Mouse (Mus musculus): ENCODE measurements around the gene Pdxp. TPM values are rescaled to one million over a fixed set of nuclear protein-coding genes. Genes with fewer than 3 reads are reported as not detected.

Gene Pdxp
- polyA plus RNA-seq, 1 experiment from 2014 or later, result 4.1 TPM

GRCm38 (mm10) chr15:78919914-78920313 lies 6.2 kb downstream of the Pdxp start:
- Histone ChIP-seq H3K36me3 (ENCODE audit: control insufficient read depth, insufficient read depth, low read length) (no peaks in the 10 kb centered on the region), H3K4me2 (replicated peaks; ENCODE audit: low read depth) (no peak overlapping the region), H3K9me3 (ENCODE audit: control insufficient read depth, low read length) (no peaks in the 10 kb centered on the region), H3K27ac (replicated peaks) (no peak overlapping the region), H3K9ac (ENCODE audit: low read length) (no peak overlapping the region), H3K4me3 (ENCODE audit: low read depth, low read length) (no peak overlapping the region), H3K27me3 (ENCODE audit: control insufficient read depth, insufficient read depth, low read length) (no peaks in the 10 kb centered on the region), H3K4me1 (replicated peaks; ENCODE audit: control insufficient read depth, insufficient read depth) (0 out of 2 replicates have a peak, but pooled peaks cover 2% of the 10 kb centered on the region)
- no peak for DNase-seq (ENCODE audit: low spot score)
- WGBS, result 57% methylated on average over 12 of the region's 12 CpGs
- no peak for TF ChIP-seq CTCF (IDR thresholded peaks at IDR 0.05; ENCODE audit: low read depth)
- TF ChIP-seq EP300 (optimal IDR thresholded peaks at IDR 0.05), result no peak
- ATAC-seq (ENCODE audit: low FRiP score, low TSS enrichment), result no peak

DNA sequence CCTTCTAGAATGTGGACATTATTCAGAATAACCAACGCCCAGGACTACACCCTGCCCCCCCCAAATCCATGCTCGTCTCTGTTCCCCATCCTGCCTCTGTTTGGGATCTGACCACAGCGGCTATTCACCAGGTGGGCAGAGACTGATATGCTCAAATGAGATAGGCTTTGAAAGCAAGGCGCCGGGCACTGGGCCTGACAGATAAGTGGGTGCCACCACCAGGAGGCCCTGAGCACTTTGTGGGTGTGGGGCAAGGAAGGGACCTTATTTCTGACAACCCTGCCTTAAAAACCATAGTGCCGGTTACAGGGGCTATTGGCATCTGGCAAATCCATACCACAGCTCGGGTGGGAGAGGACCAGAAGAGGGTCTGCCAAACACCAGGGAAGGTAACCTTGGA lies 9.0 kb downstream of the Pdxp start:
- no peaks in the 10 kb centered on the region for H3K9me3 ChIP-seq (ENCODE audit: control insufficient read depth, low read length)
- 72% methylated on average over 7 of the region's 7 CpGs for WGBS
- no peak overlapping the region for H3K4me2 ChIP-seq (replicated peaks; ENCODE audit: low read depth)
- 0 out of 2 replicates have a peak, but pooled peaks cover 5% of the 10 kb centered on the region for H3K4me1 ChIP-seq (replicated peaks; ENCODE audit: control insufficient read depth, insufficient read depth)
- peak; percentile 19; the same call in 1 of the 2 replicates for TF ChIP-seq CTCF (IDR thresholded peaks at IDR 0.05; ENCODE audit: low read depth)
- TF ChIP-seq EP300 (optimal IDR thresholded peaks at IDR 0.05), result no peak
- H3K36me3 ChIP-seq (ENCODE audit: control insufficient read depth, insufficient read depth, low read length), result no peaks in the 10 kb centered on the region
- H3K27me3 ChIP-seq (ENCODE audit: control insufficient read depth, insufficient read depth, low read length), result no peaks in the 10 kb centered on the region
- H3K9ac ChIP-seq (ENCODE audit: low read length), result no peak overlapping the region
- no peak for DNase-seq (ENCODE audit: low spot score)
- no peak for ATAC-seq (ENCODE audit: low FRiP score, low TSS enrichment)
- no peak overlapping the region for H3K27ac ChIP-seq (replicated peaks)
- H3K4me3 ChIP-seq (ENCODE audit: low read depth, low read length), result no peak overlapping the region

DNA sequence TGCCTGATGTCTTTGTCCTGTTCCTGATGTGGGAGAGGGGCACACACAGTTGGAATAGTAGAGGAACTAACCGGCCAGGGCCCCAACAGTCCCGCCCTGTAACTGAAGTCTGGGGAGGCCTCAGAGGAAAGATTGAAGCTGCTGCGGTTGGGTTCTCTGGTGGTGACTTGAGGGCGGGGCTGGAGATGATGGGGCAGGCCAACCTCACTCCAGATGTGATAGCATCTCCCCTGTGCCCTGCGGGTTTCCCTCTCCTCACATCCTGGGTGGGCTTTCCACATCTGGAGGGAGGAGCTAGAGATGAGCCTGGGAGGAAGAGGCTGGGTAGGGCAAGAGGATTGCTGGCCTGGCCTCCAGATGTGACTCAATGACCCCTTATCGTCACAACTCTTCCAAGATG lies 9.9 kb downstream of the Pdxp start:
- no peak for TF ChIP-seq EP300 (optimal IDR thresholded peaks at IDR 0.05)
- TF ChIP-seq CTCF (IDR thresholded peaks at IDR 0.05; ENCODE audit: low read depth), result no peak
- Histone ChIP-seq H3K27me3 (ENCODE audit: control insufficient read depth, insufficient read depth, low read length) (no peaks in the 10 kb centered on the region), H3K4me3 (ENCODE audit: low read depth, low read length) (no peak overlapping the region), H3K9me3 (ENCODE audit: control insufficient read depth, low read length) (no peaks in the 10 kb centered on the region), H3K9ac (ENCODE audit: low read length) (no peak overlapping the region), H3K36me3 (ENCODE audit: control insufficient read depth, insufficient read depth, low read length) (no peaks in the 10 kb centered on the region), H3K4me1 (replicated peaks; ENCODE audit: control insufficient read depth, insufficient read depth) (peaks cover 5% of the 10 kb centered on the region; the same call in 1 of the 2 replicates), H3K4me2 (replicated peaks; ENCODE audit: low read depth) (no peak overlapping the region), H3K27ac (replicated peaks) (no peak overlapping the region)
- WGBS, result 63% methylated on average over 6 of the region's 6 CpGs
- DNase-seq (ENCODE audit: low spot score) (no peak), ATAC-seq (ENCODE audit: low FRiP score, low TSS enrichment) (no peak)

DNA sequence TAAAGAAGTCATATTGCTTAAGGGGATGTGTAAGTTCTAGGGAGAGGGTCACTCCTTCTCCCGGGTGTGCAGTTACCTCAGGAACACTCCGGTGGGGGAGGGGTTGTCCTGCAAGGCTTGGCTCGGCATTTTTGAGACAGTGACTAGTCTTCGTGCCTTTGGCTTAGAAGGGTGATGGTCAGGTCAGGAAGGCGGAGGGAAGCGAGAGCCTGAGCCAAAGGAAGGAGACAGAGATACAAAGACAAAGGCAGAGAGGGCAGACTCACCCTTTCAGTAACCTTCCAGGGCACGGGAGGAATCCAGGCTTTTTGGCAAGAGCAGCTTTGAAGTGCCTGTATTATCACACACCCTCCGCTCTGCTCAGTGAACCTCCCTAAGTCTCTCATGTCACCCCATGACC lies 11.4 kb downstream of the Pdxp start:
- H3K27me3 ChIP-seq (ENCODE audit: control insufficient read depth, insufficient read depth, low read length), result no peaks in the 10 kb centered on the region
- DNase-seq (ENCODE audit: low spot score) (no peak), ATAC-seq (ENCODE audit: low FRiP score, low TSS enrichment) (no peak)
- 33% methylated on average over 8 of the region's 8 CpGs for WGBS
- peaks cover 5% of the 10 kb centered on the region; the same call in 1 of the 2 replicates for H3K4me1 ChIP-seq (replicated peaks; ENCODE audit: control insufficient read depth, insufficient read depth)
- no peak overlapping the region for H3K4me3 ChIP-seq (ENCODE audit: low read depth, low read length)
- H3K27ac ChIP-seq (replicated peaks), result peak overlapping the region; percentile 94
- H3K4me2 ChIP-seq (replicated peaks; ENCODE audit: low read depth), result no peak overlapping the region
- TF ChIP-seq EP300 (optimal IDR thresholded peaks at IDR 0.05) (no peak), CTCF (IDR thresholded peaks at IDR 0.05; ENCODE audit: low read depth) (no peak)
- H3K9ac ChIP-seq (ENCODE audit: low read length), result no peak overlapping the region
- no peaks in the 10 kb centered on the region for H3K9me3 ChIP-seq (ENCODE audit: control insufficient read depth, low read length)
- peaks cover 3% of the 10 kb centered on the region; the same call in 1 of the 2 replicates for H3K36me3 ChIP-seq (ENCODE audit: control insufficient read depth, insufficient read depth, low read length)

DNA sequence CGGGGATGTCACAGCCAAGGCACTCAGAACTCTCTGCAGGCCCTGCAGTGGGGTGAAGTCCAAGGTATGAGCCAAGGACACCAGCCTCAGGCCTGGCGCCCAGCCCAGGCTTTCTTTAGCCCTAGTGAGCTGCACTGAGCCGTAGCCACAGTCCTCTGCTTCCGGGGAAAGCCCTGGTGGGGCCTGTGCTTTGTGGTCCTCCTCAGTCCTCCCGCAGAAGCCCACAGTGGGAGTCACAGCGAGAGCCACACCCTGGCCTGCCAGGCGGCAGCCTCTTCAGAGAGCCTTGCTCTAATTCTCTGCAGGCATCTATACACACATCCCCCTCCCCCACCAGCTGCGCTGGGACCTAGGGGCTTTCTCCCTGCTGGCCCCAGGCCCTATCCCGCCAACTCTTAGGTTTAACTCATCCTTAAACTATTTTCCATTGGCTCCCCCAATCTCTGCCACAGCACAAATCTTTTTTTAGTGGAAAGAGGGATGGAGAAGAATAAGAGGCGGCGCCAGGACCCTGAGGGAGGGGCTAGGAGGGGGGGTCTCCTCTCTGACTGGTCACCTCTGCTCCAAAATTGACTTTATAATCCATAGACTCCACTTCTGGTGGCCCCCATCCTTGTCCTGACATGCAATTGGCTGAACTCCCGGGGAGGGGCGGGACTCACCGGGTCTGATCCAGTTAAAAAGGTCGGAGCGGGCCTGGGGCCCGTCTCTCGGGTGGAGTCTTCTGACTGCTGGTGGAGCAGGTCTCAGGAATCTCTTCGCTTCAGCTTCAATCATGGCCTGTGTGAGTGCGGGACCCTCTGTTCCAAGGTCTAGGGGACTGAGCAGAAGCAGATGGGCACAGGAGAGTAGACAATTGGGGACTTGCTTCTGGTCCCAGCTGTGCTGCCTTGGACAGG lies 12.6 kb downstream of the Pdxp start, which contains the start of gene Lgals1:
TSS of gene Lgals1 (plus strand) at position 705 of the 899 bp plus-strand sequence.
- peak; percentile 84 for DNase-seq (ENCODE audit: low spot score)
- H3K27me3 ChIP-seq (ENCODE audit: control insufficient read depth, insufficient read depth, low read length), result no peaks in the 10 kb centered on the region
- WGBS, result 5% methylated on average over 20 of the region's 20 CpGs

More for the DNA sequence above, 12.6 kb downstream of the Pdxp start, which contains the start of gene Lgals1:
- ATAC-seq (ENCODE audit: low FRiP score, low TSS enrichment), result peak; percentile 77
- Histone ChIP-seq H3K9me3 (ENCODE audit: control insufficient read depth, low read length) (no peaks in the 10 kb centered on the region), H3K9ac (ENCODE audit: low read length) (peak within 1 kb of the TSS; percentile 70), H3K36me3 (ENCODE audit: control insufficient read depth, insufficient read depth, low read length) (peaks cover 7% of the 10 kb centered on the region; the same call in 1 of the 2 replicates), H3K4me1 (replicated peaks; ENCODE audit: control insufficient read depth, insufficient read depth) (peaks cover 5% of the 10 kb centered on the region; the same call in 1 of the 2 replicates), H3K27ac (replicated peaks) (peak within 1 kb of the TSS; percentile 94), H3K4me3 (ENCODE audit: low read depth, low read length) (peak within 1 kb of the TSS; percentile 56), H3K4me2 (replicated peaks; ENCODE audit: low read depth) (peak within 1 kb of the TSS; percentile 72)
- TF ChIP-seq EP300 (optimal IDR thresholded peaks at IDR 0.05) (peak; percentile 48), CTCF (IDR thresholded peaks at IDR 0.05; ENCODE audit: low read depth) (no peak)
